Mouse (Mus musculus) hindbrain, embryonic 16.5 days (tissue): ENCODE data around the gene Rrad. TPM values are rescaled to one million over a fixed set of nuclear protein-coding genes. Genes with fewer than 3 reads are reported as not detected.
A peak's percentile ranks its signal among the peaks of the same experiment; 100 is the strongest.

Experiments used
- ATAC-seq: fragments of 200-750 bp; cut with Nextera tagmentation; 2 replicates; pipeline ENCODE4 v1.8.0; 2017; ENCODE audit warnings: moderate TSS enrichment, moderate library complexity
- H3K27ac ChIP-seq: fragments of 300-500 bp; sonication (generic); 2 replicates; pipeline ENCODE4 v1.5.1; 2014; ENCODE audit warnings: low read depth, mild to moderate bottlenecking, control low read depth, low read length, moderate library complexity
- H3K27me3 ChIP-seq: fragments of 300-500 bp; sonication (generic); replicated peaks from 2 replicates; pipeline ENCODE4 v1.6.1; 2014; ENCODE audit warnings: low read length; ENCODE audit not compliant: control insufficient read depth, insufficient read depth
- H3K36me3 ChIP-seq: fragments of 300-500 bp; sonication (generic); 2 replicates; pipeline ENCODE4 v1.6.1; 2014; ENCODE audit warnings: mild to moderate bottlenecking, low read length, moderate library complexity, mixed read lengths; ENCODE audit not compliant: control insufficient read depth, insufficient read depth
- H3K4me1 ChIP-seq: fragments of 300-500 bp; sonication (generic); 2 replicates; pipeline ENCODE4 v1.6.1; 2014; ENCODE audit warnings: low read depth, low read length; ENCODE audit not compliant: control insufficient read depth, insufficient read depth
- H3K4me2 ChIP-seq: fragments of 300-500 bp; sonication (generic); 2 replicates; pipeline ENCODE4 v1.6.1; 2014; ENCODE audit warnings: mild to moderate bottlenecking, low read length, control low read depth, moderate library complexity
- H3K4me3 ChIP-seq: fragments of 300-500 bp; sonication (generic); 2 replicates; pipeline ENCODE4 v1.5.1; 2014; ENCODE audit warnings: mild to moderate bottlenecking, low read length, control low read depth, moderate library complexity
- H3K9ac ChIP-seq: fragments of 300-500 bp; sonication (generic); 2 replicates; pipeline ENCODE4 v1.6.1; 2014; ENCODE audit warnings: low read depth, mild to moderate bottlenecking, control low read depth, low read length, moderate library complexity
- H3K9me3 ChIP-seq: fragments of 300-500 bp; sonication (generic); 2 replicates; pipeline ENCODE4 v1.6.1; 2014; ENCODE audit warnings: mild to moderate bottlenecking, low read length, moderate library complexity; ENCODE audit not compliant: control insufficient read depth
- WGBS: fragments of 180-500 bp; shearing (Covaris S2); extraction: QIAGEN DNeasy Blood & Tissue Kit; methylation state at CpG from one replicate; pipeline ENCODE4 v1.1.7; 2014; 5-methylcytosine and 5-hydroxymethylcytosine counted together
- polyA plus RNA-seq: library from polyadenylated mRNA; unstranded; fragments of >200 nt; fragmentation: Nextera tagmentation; extraction: Ambion mirVana; gene quantifications from 2 replicates; pipeline ENCODE4 v1.2.1, GENCODE M21; 2015

The Rrad gene
- polyA plus RNA-seq, 1 experiment from 2014 or later, result 3.0 TPM

DNA sequence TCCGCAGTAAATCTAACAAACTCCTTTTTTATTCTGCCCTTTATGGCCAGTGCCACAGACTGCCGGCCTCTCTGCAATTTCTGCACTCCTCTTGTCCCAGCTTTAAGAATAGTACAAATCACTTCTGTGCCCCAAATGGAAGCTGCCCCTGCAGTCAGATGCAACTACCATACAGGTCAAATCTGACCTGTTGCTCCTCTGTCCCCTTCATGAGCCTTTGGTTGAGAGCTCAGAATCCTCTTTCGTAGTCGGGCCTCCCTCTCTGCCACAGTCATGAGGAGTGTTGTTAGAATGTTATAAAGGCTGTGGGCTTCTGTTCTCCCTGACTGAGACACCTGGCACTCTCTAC is 27.9 kb downstream of the Rrad start:
- Histone ChIP-seq H3K9ac (no peak overlapping the region), H3K4me3 (no peak overlapping the region), H3K4me2 (no peak overlapping the region; the same call in 1 of the 2 replicates), H3K9me3 (no peaks in the 10 kb centered on the region), H3K27ac (no peak overlapping the region), H3K36me3 (no peaks in the 10 kb centered on the region), H3K27me3 (no peaks in the 10 kb centered on the region; the same call in 1 of the 2 replicates), H3K4me1 (peaks cover 4% of the 10 kb centered on the region)
- 67% methylated on average over 4 of the region's 4 CpGs for WGBS
- no peak for ATAC-seq

DNA sequence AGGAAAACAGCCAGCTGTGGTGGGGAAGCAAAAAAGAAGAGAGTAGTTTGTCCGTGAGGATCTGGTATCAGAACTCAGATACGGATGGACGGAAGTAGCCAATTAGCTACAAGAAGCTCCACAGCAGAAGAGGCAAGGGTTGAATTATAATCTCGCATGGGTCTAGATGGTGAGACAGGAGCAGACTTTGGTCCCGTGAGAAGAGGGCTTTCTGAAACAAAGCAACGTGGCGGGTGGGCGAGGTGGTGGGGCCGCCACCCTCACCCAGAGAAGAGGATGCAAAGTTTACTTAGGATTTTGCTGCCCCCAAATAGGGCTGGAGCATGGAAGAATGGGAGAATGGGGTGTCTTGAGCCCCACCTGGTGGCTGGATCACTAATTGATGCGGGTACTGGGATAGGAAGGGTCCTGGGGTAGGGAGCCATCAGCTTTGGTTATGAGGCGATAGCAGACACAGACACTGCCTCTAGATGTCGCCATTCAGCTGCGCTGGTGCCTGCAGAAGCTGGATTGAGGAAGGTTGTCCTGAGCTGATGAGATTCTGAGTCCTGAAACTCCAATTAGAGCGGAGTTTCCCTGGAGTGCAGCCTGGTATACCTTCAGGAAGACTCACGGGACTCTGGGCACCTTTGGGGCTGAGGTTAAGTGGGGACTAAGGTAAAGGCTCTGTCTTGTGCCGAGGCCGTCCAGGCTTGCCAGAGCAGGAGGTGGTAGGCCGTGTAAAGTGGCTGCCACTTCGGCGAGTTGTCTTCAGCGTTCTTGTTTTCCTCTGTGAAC is 28.5 kb downstream of the Rrad start:
- peak overlapping the region; percentile 41; the same call in 1 of the 2 replicates for H3K9ac ChIP-seq
- WGBS, result 19% methylated on average over 21 of the region's 21 CpGs
- H3K9me3 ChIP-seq, result no peaks in the 10 kb centered on the region

DNA sequence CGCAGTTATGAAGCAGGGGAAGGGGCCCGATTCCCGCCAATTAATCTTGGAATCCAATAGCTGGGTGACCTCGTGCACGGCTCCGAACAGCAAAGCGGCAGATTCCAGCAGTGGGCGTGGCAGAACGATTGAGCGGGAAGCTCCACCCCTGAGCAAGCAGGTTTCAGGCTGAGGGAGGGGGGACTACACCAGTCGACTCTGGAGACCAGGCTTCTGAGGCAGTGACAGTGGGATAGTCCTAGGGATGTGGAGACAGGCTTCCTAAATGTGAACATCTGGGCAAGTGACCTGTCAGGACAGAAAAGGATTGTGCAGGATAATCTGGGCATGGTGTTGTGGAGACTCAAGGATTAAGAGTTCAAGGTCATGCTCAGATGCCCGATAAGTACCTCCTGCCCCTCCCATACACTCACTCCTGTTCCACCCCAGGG is 29.2 kb downstream of the Rrad start:
- no peak overlapping the region for H3K9ac ChIP-seq
- H3K4me3 ChIP-seq, result peak overlapping the region; percentile 23
- no peaks in the 10 kb centered on the region; the same call in 1 of the 2 replicates for H3K27me3 ChIP-seq
- no peak overlapping the region for H3K27ac ChIP-seq
- no peaks in the 10 kb centered on the region for H3K36me3 ChIP-seq
- WGBS, result 1% methylated on average over 12 of the region's 12 CpGs
- peak overlapping the region; percentile 59 for H3K4me2 ChIP-seq
- no peaks in the 10 kb centered on the region for H3K9me3 ChIP-seq
- H3K4me1 ChIP-seq, result peaks cover 4% of the 10 kb centered on the region
- ATAC-seq, result peak; percentile 40; the same call in 1 of the 2 replicates

More for the DNA sequence above, 28.5 kb downstream of the Rrad start:
- Histone ChIP-seq H3K4me3 (peak overlapping the region; percentile 23), H3K4me2 (peak overlapping the region; percentile 59), H3K27ac (no peak overlapping the region), H3K36me3 (no peaks in the 10 kb centered on the region), H3K27me3 (no peaks in the 10 kb centered on the region; the same call in 1 of the 2 replicates), H3K4me1 (peaks cover 4% of the 10 kb centered on the region)
- ATAC-seq, result peak; percentile 95

DNA sequence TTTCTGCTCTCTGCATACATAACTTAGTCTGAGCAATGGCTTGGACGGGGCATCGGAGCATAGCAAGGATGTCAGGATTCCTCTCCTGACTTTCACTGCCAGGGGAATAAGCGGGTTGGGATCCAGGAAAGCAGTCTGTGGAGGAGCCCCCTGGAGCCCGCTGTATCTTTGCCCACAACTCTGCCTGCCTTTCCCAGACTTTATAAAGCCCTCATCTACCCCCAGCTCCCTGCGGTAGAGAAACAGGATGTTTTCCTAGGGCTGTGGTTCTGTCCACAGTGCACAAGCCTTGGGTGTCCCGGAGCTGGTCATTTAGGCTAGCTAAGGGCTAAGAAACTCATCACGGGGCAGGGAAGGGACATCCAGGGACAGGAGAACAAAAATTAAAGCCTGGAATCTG is 29.7 kb downstream of the Rrad start:
- H3K4me1 ChIP-seq, result peaks cover 4% of the 10 kb centered on the region
- no peak overlapping the region for H3K4me2 ChIP-seq
- H3K36me3 ChIP-seq, result no peaks in the 10 kb centered on the region
- H3K4me3 ChIP-seq, result no peak overlapping the region
- no peak overlapping the region for H3K9ac ChIP-seq
- ATAC-seq, result no peak
- WGBS, result 25% methylated on average over 7 of the region's 7 CpGs
- H3K27me3 ChIP-seq, result no peaks in the 10 kb centered on the region; the same call in 1 of the 2 replicates
- H3K27ac ChIP-seq, result no peak overlapping the region
- no peaks in the 10 kb centered on the region for H3K9me3 ChIP-seq

DNA sequence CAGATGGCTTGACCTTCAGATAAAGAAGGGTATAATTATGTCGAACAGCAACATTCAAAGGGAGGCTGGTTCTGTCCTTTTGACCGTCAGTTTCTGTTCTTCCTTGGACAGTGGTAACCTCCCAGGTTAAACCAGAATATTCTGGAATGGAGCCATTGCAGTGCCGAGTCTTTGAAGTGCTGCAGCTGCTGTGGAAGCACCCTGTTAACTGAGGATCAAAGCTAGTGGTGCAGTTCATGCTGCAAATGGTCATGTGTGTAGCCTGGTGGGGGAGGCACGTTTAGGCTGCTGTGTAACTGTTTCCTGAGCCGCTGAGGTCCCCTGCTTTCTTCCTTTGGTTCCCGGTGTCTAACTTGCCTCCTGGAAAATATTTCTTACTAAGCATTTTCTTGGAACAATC is 32.6 kb downstream of the Rrad start:
- Histone ChIP-seq H3K4me3 (no peak overlapping the region), H3K9me3 (no peaks in the 10 kb centered on the region), H3K36me3 (peaks cover 10% of the 10 kb centered on the region), H3K27ac (no peak overlapping the region), H3K27me3 (no peaks in the 10 kb centered on the region; the same call in 1 of the 2 replicates), H3K4me2 (no peak overlapping the region), H3K4me1 (peaks cover 4% of the 10 kb centered on the region), H3K9ac (no peak overlapping the region)
- ATAC-seq, result no peak
- WGBS, result 65% methylated on average over 6 of the region's 6 CpGs

DNA sequence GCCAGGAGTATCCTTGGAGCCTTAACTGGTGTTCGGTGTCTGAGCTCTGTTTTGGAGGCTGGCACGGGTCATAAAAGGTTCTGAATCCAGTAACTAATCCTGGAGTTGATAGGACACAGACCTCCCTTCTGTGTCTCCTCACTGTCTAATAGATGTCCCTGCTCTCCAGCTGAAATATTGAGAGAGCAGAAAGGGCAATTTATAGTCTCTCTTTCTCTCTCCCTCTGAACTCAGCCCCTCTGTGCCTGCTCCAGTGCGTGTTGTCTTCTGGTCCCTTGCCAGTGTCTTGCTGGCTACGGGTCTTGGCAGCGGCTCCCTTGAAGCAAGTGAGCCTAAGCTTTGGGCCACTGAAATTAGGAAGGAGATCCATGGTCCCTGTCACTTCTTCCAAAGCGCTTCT is 33.5 kb downstream of the Rrad start:
- ATAC-seq, result no peak
- no peaks in the 10 kb centered on the region; the same call in 1 of the 2 replicates for H3K27me3 ChIP-seq
- H3K9ac ChIP-seq, result no peak overlapping the region
- H3K4me2 ChIP-seq, result no peak overlapping the region
- H3K4me3 ChIP-seq, result no peak overlapping the region
- no peak overlapping the region for H3K27ac ChIP-seq
- no peaks in the 10 kb centered on the region for H3K9me3 ChIP-seq
- H3K36me3 ChIP-seq, result peaks cover 10% of the 10 kb centered on the region
- WGBS, result 66% methylated on average over 6 of the region's 6 CpGs
- peaks cover 4% of the 10 kb centered on the region; the same call in 1 of the 2 replicates for H3K4me1 ChIP-seq

DNA sequence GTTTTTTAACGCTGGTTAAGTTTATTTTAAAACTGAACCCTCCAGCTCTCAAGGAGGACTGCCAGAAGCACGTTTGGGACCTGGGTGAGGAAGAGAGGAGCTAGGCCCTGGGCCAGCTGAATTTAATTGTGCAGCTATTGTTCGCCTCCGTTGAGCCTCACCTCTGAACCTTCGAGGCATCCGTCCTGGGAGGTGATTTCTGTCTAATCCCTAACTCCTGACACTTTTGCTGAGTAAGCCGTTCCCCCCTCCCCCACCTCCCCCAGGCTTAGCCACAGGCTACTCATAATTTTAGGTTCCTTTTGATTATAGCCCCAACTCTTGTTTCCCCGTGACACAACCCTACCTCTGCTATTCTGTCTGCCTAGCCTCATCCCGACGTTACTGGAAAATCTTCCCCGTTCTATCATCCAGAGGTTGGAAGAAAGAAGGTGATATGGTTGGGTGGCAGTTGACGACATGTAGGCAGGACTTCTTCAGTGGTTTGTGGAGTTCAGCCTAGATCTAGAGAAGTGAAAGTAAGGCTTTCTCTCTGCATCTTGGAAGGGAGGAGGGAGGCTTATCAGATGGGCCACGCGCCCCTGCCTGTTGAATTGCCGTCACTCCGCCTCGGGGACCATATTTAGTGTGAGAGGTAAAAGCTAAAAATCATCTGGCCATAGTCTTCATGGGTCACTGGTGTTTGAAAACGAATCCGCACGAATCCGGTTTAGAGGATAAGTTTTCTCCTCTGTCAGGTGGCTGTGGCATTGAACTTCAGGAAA is 35.2 kb downstream of the Rrad start:
- no peaks in the 10 kb centered on the region for H3K9me3 ChIP-seq
- H3K27me3 ChIP-seq, result no peaks in the 10 kb centered on the region
- H3K4me2 ChIP-seq, result no peak overlapping the region
- H3K27ac ChIP-seq, result no peak overlapping the region
- H3K4me1 ChIP-seq, result peaks cover 6% of the 10 kb centered on the region
- no peak overlapping the region for H3K9ac ChIP-seq
- no peak for ATAC-seq
- peaks cover 10% of the 10 kb centered on the region for H3K36me3 ChIP-seq
- WGBS, result 90% methylated on average over 21 of the region's 21 CpGs
- no peak overlapping the region for H3K4me3 ChIP-seq

DNA sequence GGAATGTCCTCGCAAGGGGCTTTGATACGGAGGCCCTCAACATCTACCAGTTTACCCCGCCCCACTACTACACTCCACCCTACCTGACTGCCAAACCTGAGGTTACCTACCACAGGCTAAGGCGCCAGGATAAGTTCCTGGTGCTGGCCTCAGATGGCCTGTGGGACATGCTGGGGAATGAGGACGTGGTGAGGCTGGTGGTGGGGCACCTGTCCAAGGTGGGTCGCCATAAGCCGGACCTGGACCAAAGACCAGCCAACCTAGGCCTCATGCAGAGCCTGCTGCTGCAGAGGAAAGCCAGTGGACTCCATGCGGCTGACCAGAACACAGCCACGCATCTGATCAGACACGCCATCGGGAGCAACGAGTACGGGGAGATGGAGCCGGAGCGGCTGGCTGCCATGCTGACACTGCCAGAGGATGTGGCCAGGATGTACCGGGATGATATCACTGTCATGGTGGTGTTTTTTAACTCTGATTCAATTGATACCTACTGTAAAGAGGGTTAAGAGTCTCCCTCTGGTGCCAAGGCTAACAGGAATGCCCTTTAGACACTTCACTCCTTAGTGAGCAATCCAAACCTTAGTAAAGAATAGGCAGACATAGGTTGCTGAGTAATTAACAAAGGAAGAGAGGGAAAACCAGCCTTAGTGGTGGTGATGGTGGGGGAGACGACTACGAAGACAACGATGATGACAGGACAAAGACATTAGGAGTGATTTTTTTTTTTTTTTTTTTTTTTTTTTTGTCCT is 36.3 kb downstream of the Rrad start:
- H3K4me3 ChIP-seq, result no peak overlapping the region
- peaks cover 10% of the 10 kb centered on the region for H3K36me3 ChIP-seq
- H3K9ac ChIP-seq, result no peak overlapping the region
- H3K27ac ChIP-seq, result no peak overlapping the region
- no peaks in the 10 kb centered on the region for H3K9me3 ChIP-seq
- no peak overlapping the region for H3K4me2 ChIP-seq
- ATAC-seq, result no peak
- WGBS, result 96% methylated on average over 19 of the region's 19 CpGs
- peaks cover 6% of the 10 kb centered on the region for H3K4me1 ChIP-seq
- H3K27me3 ChIP-seq, result no peaks in the 10 kb centered on the region
